Mouse (Mus musculus) kidney, adult 2 months (tissue): ENCODE results near the gene Masp2.

ENCODE experiments used
- CTCF ChIP-seq: fragments of 200-500 bp; conservative IDR thresholded peaks from 2 replicates; pipeline ENCODE4 v1.5.1; 2011; ENCODE audit warnings: low read depth, mild to moderate bottlenecking, control low read depth, low read length, moderate library complexity, mixed read lengths; ENCODE audit not compliant: insufficient read depth, insufficient read length
- POLR2A ChIP-seq: fragments of 200-500 bp; IDR thresholded peaks from one replicate; pipeline ENCODE4 v1.6.1; 2011; ENCODE audit warnings: low read depth, low read length, control low read depth

DNA sequence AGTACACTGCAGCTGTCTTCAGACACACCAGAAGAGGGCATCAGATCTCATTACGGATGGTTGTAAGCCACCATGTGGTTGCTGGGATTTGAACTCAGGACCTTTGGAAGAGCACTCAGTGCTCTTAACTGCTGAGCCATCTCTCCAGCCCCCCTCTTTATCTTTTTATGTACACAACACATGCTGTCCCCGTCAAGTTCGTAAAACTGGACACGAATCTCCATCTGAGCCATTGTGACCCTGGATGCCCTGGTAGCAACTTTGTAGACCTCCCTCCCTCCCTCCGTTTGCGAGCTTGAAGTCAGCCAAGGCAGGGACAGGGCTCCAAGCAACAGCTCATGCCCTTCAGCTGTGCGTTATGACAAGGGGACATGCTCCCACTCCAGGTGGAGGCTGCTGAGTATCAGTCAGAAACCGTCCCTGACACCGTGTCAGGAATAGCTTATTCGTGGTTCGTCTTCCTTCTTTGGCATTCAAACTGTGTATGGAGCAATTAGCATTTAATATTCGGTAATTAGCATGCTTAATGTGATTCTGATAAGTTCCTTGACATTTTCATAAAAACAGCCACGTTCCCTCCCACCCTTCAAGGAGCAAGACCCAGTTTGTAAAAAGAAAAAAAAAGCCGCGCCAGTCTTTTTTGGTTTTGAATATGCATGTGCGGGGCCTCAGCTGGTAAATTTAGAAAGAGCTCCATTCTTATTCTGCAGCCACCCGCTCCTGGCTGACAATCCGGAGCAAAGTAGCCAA, 11.8 kb upstream of the Masp2 start:
- no peak for TF ChIP-seq CTCF
- no peak for TF ChIP-seq POLR2A
